Mouse (Mus musculus) heart, embryonic 16.5 days (tissue): ENCODE data around the gene Vps13d. TPM values are rescaled to one million over a fixed set of nuclear protein-coding genes. Genes with fewer than 3 reads are reported as not detected.
"Not testable (repeated sequence)": the region's sequence is repeated elsewhere in the genome, so short reads cannot be mapped to it uniquely, and the experiment has no call there.

Source experiments
- ATAC-seq: fragments of 200-750 bp; cut with Nextera tagmentation; replicated peaks from 2 replicates; pipeline ENCODE4 v1.8.0; 2017; ENCODE audit warnings: moderate number of reproducible peaks; ENCODE audit not compliant: insufficient read depth, low FRiP score; ENCODE audit errors: extremely low read depth
- H3K27ac ChIP-seq: fragments of 300-500 bp; sonication (generic); 2 replicates; pipeline ENCODE4 v1.5.1; 2014; ENCODE audit warnings: mild to moderate bottlenecking, low read length, control low read depth, moderate library complexity
- H3K27me3 ChIP-seq: fragments of 300-500 bp; sonication (generic); 2 replicates; pipeline ENCODE4 v1.6.1; 2014; ENCODE audit warnings: low read length, mixed read lengths; ENCODE audit not compliant: control insufficient read depth, insufficient read depth
- H3K36me3 ChIP-seq: fragments of 300-500 bp; sonication (generic); 2 replicates; pipeline ENCODE4 v1.6.1; 2014; ENCODE audit not compliant: control insufficient read depth, insufficient read depth
- H3K4me1 ChIP-seq: fragments of 300-500 bp; sonication (generic); 2 replicates; pipeline ENCODE4 v1.6.1; 2014; ENCODE audit warnings: low read length, mixed read lengths; ENCODE audit not compliant: control insufficient read depth, insufficient read depth
- H3K4me2 ChIP-seq: fragments of 300-500 bp; sonication (generic); 2 replicates; pipeline ENCODE4 v1.6.1; 2014; ENCODE audit warnings: low read depth, mild to moderate bottlenecking, control low read depth, low read length
- H3K4me3 ChIP-seq: fragments of 300-500 bp; sonication (generic); 2 replicates; pipeline ENCODE4 v1.5.1; 2014; ENCODE audit warnings: mild to moderate bottlenecking, control low read depth, low read length
- H3K9ac ChIP-seq: fragments of 300-500 bp; sonication (generic); 2 replicates; pipeline ENCODE4 v1.6.1; 2014; ENCODE audit warnings: low read length, control low read depth
- H3K9me3 ChIP-seq: fragments of 300-500 bp; sonication (generic); replicated peaks from 2 replicates; pipeline ENCODE4 v1.6.1; 2016; ENCODE audit warnings: low read length; ENCODE audit not compliant: control insufficient read depth
- WGBS: fragments of 180-500 bp; shearing (Covaris S2); extraction: QIAGEN DNeasy Blood & Tissue Kit; methylation state at CpG from one replicate; pipeline ENCODE4 v1.1.7; 2014; 5-methylcytosine and 5-hydroxymethylcytosine counted together
- polyA plus RNA-seq: library from polyadenylated mRNA; unstranded; fragments of >200 nt; fragmentation: Nextera tagmentation; extraction: Ambion mirVana; gene quantifications from 2 replicates; pipeline ENCODE4 v1.2.1, GENCODE M21; 2015

Gene Vps13d
- polyA plus RNA-seq, 1 experiment from 2014 or later = 9.0 TPM

DNA sequence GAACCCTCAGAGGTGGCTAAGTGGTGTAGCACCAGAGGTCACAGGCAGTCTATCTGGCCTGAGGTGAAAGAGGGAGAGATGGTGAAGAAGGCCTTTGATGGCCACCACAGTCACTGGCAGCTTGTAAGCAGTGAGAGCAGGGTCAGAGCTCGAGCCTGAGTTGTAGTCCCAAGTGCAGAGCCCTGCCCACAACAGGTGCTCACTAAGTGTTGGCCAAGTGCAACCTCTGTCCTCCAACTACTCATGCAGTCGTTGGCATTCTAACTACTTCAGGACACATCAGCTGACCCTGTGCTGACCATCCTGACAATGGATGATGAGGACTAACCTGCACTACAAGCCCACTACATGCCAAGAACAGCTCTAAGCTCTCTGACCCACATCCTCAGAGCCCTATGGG, 7.2 kb downstream of the Vps13d start:
- ATAC-seq = no peak

DNA sequence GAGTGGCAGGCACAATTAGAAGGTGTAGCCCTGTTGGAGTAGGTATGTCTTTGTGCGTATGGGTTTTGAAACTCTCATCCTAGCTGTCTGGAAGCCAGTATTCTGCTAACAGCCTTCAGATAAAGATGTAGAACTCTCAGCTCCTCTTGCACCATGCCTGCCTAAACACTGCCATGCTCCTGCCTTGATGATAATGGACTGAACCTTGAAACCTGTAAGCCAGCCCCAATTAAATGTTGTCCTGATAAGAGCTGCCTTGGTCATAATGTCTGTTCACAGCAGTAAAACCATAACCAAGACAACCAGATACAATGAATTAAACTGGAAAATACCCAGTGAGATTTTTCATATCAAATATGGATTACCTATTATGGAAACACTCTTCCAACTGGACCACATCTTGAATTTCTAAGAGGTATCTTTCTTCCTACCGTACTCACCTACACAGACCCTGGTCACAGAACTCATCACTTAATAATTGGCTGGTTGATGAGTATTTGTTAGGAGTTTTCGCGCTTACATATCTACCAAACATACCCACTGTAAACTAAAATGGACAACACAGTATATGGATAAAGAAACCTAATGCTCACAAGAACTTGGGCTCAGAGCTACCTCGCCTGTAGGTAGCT, 15.8 kb downstream of the Vps13d start:
- H3K4me2 ChIP-seq = no peak overlapping the region
- no peak overlapping the region for H3K4me3 ChIP-seq
- ATAC-seq = no peak
- H3K9me3 ChIP-seq = no peaks in the 10 kb centered on the region
- no peaks in the 10 kb centered on the region for H3K27me3 ChIP-seq
- no peak overlapping the region for H3K9ac ChIP-seq
- peaks cover 41% of the 10 kb centered on the region for H3K36me3 ChIP-seq
- WGBS = 96% methylated on average over 5 of the region's 5 CpGs
- H3K4me1 ChIP-seq = no peaks in the 10 kb centered on the region
- no peak overlapping the region for H3K27ac ChIP-seq

More for the DNA sequence above, 7.2 kb downstream of the Vps13d start:
- Histone ChIP-seq H3K4me3 (no peak overlapping the region), H3K4me1 (peaks cover 4% of the 10 kb centered on the region), H3K27ac (no peak overlapping the region), H3K27me3 (no peaks in the 10 kb centered on the region), H3K9me3 (no peaks in the 10 kb centered on the region), H3K36me3 (peaks cover 38% of the 10 kb centered on the region), H3K4me2 (no peak overlapping the region), H3K9ac (no peak overlapping the region)
- WGBS = 80% methylated on average over 2 of the region's 2 CpGs

- H3K4me3 ChIP-seq, H3K27me3 ChIP-seq, H3K4me2 ChIP-seq, ATAC-seq, H3K27ac ChIP-seq, H3K4me1 ChIP-seq, H3K9me3 ChIP-seq, H3K9ac ChIP-seq: not testable (repeated sequence)
- H3K36me3 ChIP-seq = peaks cover 74% of the 10 kb centered on the region
- 92% methylated on average over 3 of the region's 3 CpGs for WGBS
Observed at GRCm38 (mm10) chr4:145165542-145165941, 29.3 kb downstream of the Vps13d start.

- no peak overlapping the region for H3K9ac ChIP-seq
- no peak overlapping the region for H3K27ac ChIP-seq
- no peaks in the 10 kb centered on the region for H3K4me1 ChIP-seq
- no peak for ATAC-seq
- WGBS = 92% methylated on average over 4 of the region's 4 CpGs
- H3K27me3 ChIP-seq = no peaks in the 10 kb centered on the region
- no peak overlapping the region for H3K4me3 ChIP-seq
- no peak overlapping the region for H3K4me2 ChIP-seq
- no peaks in the 10 kb centered on the region for H3K9me3 ChIP-seq
- peaks cover 73% of the 10 kb centered on the region for H3K36me3 ChIP-seq
Observed at GRCm38 (mm10) chr4:145164111-145164510, 30.7 kb downstream of the Vps13d start.

- Histone ChIP-seq H3K27me3 (no peaks in the 10 kb centered on the region), H3K4me1 (no peaks in the 10 kb centered on the region), H3K9ac (no peak overlapping the region), H3K4me3 (no peak overlapping the region), H3K4me2 (no peak overlapping the region), H3K27ac (no peak overlapping the region), H3K9me3 (no peaks in the 10 kb centered on the region), H3K36me3 (peaks cover 71% of the 10 kb centered on the region)
- WGBS = 68% methylated on average over 1 of the region's 1 CpGs
- no peak for ATAC-seq
Observed at GRCm38 (mm10) chr4:145161243-145161642, 33.6 kb downstream of the Vps13d start.

GRCm38 (mm10) chr4:145155956-145156355, 38.8 kb downstream of the Vps13d start:
- H3K9ac ChIP-seq = no peak overlapping the region
- 0 out of 2 replicates have a peak, but pooled peaks have one; percentile 37 for ATAC-seq
- 41% methylated on average over 8 of the region's 8 CpGs for WGBS

DNA sequence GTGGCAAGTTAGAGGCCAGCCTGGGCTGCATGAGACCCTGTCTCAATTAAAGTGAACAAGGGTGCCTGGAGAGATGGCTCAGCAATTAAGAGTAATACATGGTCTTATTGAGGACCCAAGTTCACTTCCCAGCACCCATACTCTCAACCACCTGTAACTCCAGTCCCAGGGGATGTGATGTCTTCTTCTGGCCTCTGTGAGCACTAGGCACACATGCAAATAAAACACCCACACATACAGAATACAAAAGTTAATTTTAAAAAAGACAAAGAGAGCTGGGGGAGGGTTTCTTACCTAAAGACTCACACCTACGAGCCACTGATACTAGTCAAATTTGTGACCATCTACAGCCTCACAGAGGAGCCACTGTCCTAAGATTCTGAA, 43.7 kb downstream of the Vps13d start:
- peaks cover 59% of the 10 kb centered on the region for H3K36me3 ChIP-seq
- H3K27ac ChIP-seq = no peak overlapping the region
- ATAC-seq = no peak
- no peaks in the 10 kb centered on the region for H3K9me3 ChIP-seq
- H3K4me2 ChIP-seq = no peak overlapping the region
- 88% methylated on average over 1 of the region's 1 CpGs for WGBS
- peaks cover 6% of the 10 kb centered on the region for H3K4me1 ChIP-seq
- H3K4me3 ChIP-seq = no peak overlapping the region
- H3K9ac ChIP-seq = no peak overlapping the region
- no peaks in the 10 kb centered on the region for H3K27me3 ChIP-seq

More at GRCm38 (mm10) chr4:145155956-145156355, 38.8 kb downstream of the Vps13d start:
- H3K36me3 ChIP-seq = peaks cover 78% of the 10 kb centered on the region
- no peaks in the 10 kb centered on the region for H3K9me3 ChIP-seq
- H3K27ac ChIP-seq = no peak overlapping the region
- H3K4me2 ChIP-seq = no peak overlapping the region
- H3K27me3 ChIP-seq = no peaks in the 10 kb centered on the region
- no peaks in the 10 kb centered on the region for H3K4me1 ChIP-seq
- H3K4me3 ChIP-seq = no peak overlapping the region

- ATAC-seq = no peak
- Histone ChIP-seq H3K36me3 (peaks cover 55% of the 10 kb centered on the region), H3K9me3 (no peaks in the 10 kb centered on the region), H3K4me1 (peaks cover 6% of the 10 kb centered on the region), H3K4me2 (no peak overlapping the region), H3K4me3 (no peak overlapping the region), H3K27me3 (no peaks in the 10 kb centered on the region), H3K9ac (no peak overlapping the region), H3K27ac (no peak overlapping the region)
- WGBS = 82% methylated on average over 5 of the region's 5 CpGs
Observed at GRCm38 (mm10) chr4:145150345-145151102, 44.3 kb downstream of the Vps13d start.
